Mouse (Mus musculus): ENCODE data around the gene Phb2. TPM values are rescaled to one million over a fixed set of nuclear protein-coding genes. Genes with fewer than 3 reads are reported as not detected.

Gene Phb2
- total and polyA plus RNA-seq, 2 experiments from 2014 or later = 200 to 271 TPM

GRCm38 (mm10) chr6:124750405-124750804 is 38.3 kb downstream of the Phb2 start:
- TF ChIP-seq CTCF (IDR thresholded peaks at IDR 0.05; ENCODE audit: low read depth) = no peak
- Histone ChIP-seq H3K27me3 (ENCODE audit: insufficient read depth, low read length) (no peaks in the 10 kb centered on the region), H3K4me2 (ENCODE audit: low read depth) (no peak overlapping the region), H3K4me3 (ENCODE audit: low read depth, low read length) (no peak overlapping the region), H3K9me3 (ENCODE audit: low read length) (no peaks in the 10 kb centered on the region), H3K36me3 (ENCODE audit: insufficient read depth) (peaks cover 33% of the 10 kb centered on the region), H3K9ac (no peak overlapping the region), H3K27ac (ENCODE audit: low read depth, low read length) (no peak overlapping the region), H3K4me1 (ENCODE audit: insufficient read depth) (peaks cover 13% of the 10 kb centered on the region)
- 86% methylated on average over 8 of the region's 8 CpGs for WGBS
- no peak for DNase-seq
- no peak for ATAC-seq

- ATAC-seq = no peak
- Histone ChIP-seq H3K4me3 (ENCODE audit: low read depth, low read length) (no peak overlapping the region), H3K9ac (no peak overlapping the region), H3K4me2 (ENCODE audit: low read depth) (no peak overlapping the region), H3K36me3 (ENCODE audit: insufficient read depth) (peaks cover 12% of the 10 kb centered on the region), H3K27me3 (ENCODE audit: insufficient read depth, low read length) (no peaks in the 10 kb centered on the region), H3K4me1 (ENCODE audit: insufficient read depth) (peaks cover 13% of the 10 kb centered on the region), H3K9me3 (ENCODE audit: low read length) (no peaks in the 10 kb centered on the region), H3K27ac (ENCODE audit: low read depth, low read length) (no peak overlapping the region)
- TF ChIP-seq CTCF (IDR thresholded peaks at IDR 0.05; ENCODE audit: low read depth) = no peak
- 97% methylated on average over 2 of the region's 2 CpGs for WGBS
- no peak for DNase-seq
Observed at GRCm38 (mm10) chr6:124753861-124754260, 41.7 kb downstream of the Phb2 start.

DNA sequence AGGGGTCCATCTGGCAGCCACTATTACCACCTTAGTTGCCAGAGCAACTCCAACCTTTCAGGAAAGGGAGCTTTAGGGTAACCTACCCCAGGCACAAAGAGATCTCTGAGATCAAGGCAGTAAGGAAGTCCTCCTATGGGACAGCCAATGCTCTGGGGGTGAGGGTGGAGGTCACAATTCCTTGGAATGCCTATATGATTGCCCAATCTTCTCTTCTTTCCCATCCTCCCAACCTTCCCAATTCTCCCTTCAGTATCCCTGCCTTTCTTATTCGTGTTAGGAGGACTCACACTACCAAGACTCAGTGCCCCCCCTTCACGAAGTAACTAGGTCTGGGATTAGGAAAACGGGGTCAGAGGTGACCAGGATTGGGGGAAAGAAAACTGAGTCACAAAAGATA is 43.2 kb downstream of the Phb2 start:
- DNase-seq = no peak

DNA sequence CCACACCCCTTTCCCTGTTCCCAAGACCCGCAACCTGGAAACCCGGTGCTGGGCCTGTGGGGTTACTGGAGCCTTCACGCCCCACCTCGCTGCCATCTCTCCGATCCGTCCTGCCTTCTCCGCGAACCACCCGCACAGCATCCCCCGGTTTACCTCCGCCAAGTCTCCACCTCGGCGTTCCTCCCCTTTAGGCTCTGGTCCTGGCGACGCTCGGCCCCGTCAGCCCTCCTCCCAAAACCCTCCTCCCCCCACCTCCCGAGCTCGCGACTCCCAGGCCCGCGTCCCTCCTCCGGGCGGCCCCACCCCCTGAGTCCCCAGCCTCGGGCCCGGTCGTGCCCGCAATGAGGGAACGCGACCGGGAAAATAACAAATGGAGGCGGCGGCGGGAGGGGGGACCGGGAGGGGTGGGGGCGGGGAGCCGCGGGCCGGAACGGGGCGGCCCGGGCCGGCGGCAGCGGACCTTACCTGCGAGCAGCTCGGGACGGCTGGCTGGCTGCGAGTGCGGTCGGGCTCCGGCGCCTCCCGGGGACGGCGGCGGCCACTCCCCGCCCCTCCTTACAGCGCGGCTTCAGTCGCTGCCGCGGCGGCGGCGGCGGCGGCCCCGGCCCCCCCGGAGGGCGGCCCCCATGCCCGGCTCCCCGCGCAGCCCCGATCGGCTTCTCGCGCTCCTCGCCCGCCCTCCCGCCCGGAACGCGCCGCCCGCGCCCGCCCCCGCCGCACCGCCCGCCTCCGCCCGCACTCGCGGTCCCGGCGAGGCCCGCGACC is 43.9 kb downstream of the Phb2 start, which contains the start of the genes Gm45234 and Atn1:
TSS of gene Gm45234 (minus strand) at position 191 of the 765 bp plus-strand sequence.
TSS of gene Atn1 (minus strand) at position 694 of the 765 bp plus-strand sequence.
- DNase-seq (peak; percentile 70), ATAC-seq (peak; percentile 55)
- TF ChIP-seq CTCF (IDR thresholded peaks at IDR 0.05; ENCODE audit: low read depth) = no peak
- peak within 1 kb of the TSS; percentile 62 for H3K4me2 ChIP-seq (ENCODE audit: low read depth)
- no peaks in the 10 kb centered on the region for H3K9me3 ChIP-seq (ENCODE audit: low read length)
- peaks cover 13% of the 10 kb centered on the region for H3K4me1 ChIP-seq (ENCODE audit: insufficient read depth)
- H3K36me3 ChIP-seq (ENCODE audit: insufficient read depth) = no peaks in the 10 kb centered on the region; the same call in 1 of the 2 replicates
- peak within 1 kb of the TSS; percentile 93 for H3K9ac ChIP-seq
- under 1% methylated on average over 79 of the region's 100 CpGs for whole genome bisulfite sequencing
- H3K27ac ChIP-seq (ENCODE audit: low read depth, low read length) = peak within 1 kb of the TSS; percentile 97
- peak within 1 kb of the TSS; percentile 98 for H3K4me3 ChIP-seq (ENCODE audit: low read depth, low read length)
- no peaks in the 10 kb centered on the region for H3K27me3 ChIP-seq (ENCODE audit: insufficient read depth, low read length)

More for the DNA sequence above, 43.2 kb downstream of the Phb2 start:
- H3K9ac ChIP-seq = peak overlapping the region; percentile 93
- H3K4me2 ChIP-seq (ENCODE audit: low read depth) = peak overlapping the region; percentile 62
- no peaks in the 10 kb centered on the region; the same call in 1 of the 2 replicates for H3K36me3 ChIP-seq (ENCODE audit: insufficient read depth)
- H3K9me3 ChIP-seq (ENCODE audit: low read length) = no peaks in the 10 kb centered on the region
- 0% methylated on average over 3 of the region's 3 CpGs for WGBS
- H3K27ac ChIP-seq (ENCODE audit: low read depth, low read length) = peak overlapping the region; percentile 97
- H3K4me3 ChIP-seq (ENCODE audit: low read depth, low read length) = peak overlapping the region; percentile 98
- TF ChIP-seq CTCF (IDR thresholded peaks at IDR 0.05; ENCODE audit: low read depth) = no peak
- no peaks in the 10 kb centered on the region for H3K27me3 ChIP-seq (ENCODE audit: insufficient read depth, low read length)
- no peak for ATAC-seq
- peaks cover 13% of the 10 kb centered on the region for H3K4me1 ChIP-seq (ENCODE audit: insufficient read depth)

- Histone ChIP-seq H3K36me3 (ENCODE audit: insufficient read depth) (no peaks in the 10 kb centered on the region; the same call in 1 of the 2 replicates), H3K9me3 (ENCODE audit: low read length) (no peaks in the 10 kb centered on the region), H3K9ac (peak overlapping the region; percentile 93), H3K27me3 (ENCODE audit: insufficient read depth, low read length) (no peaks in the 10 kb centered on the region), H3K4me3 (ENCODE audit: low read depth, low read length) (peak overlapping the region; percentile 98), H3K27ac (ENCODE audit: low read depth, low read length) (peak overlapping the region; percentile 97), H3K4me1 (ENCODE audit: insufficient read depth) (peaks cover 13% of the 10 kb centered on the region), H3K4me2 (ENCODE audit: low read depth) (peak overlapping the region; percentile 62)
- WGBS = under 1% methylated on average over 49 of the region's 54 CpGs
- DNase-seq = peak; percentile 82
- TF ChIP-seq CTCF (IDR thresholded peaks at IDR 0.05; ENCODE audit: low read depth) = 0 out of 2 replicates have a peak, but pooled peaks have one; percentile 3
- peak; percentile 76 for ATAC-seq
Observed at GRCm38 (mm10) chr6:124756652-124757350, 44.7 kb downstream of the Phb2 start.

GRCm38 (mm10) chr6:124757351-124757880 is 45.3 kb downstream of the Phb2 start:
- Histone ChIP-seq H3K9me3 (ENCODE audit: low read length) (no peaks in the 10 kb centered on the region), H3K4me1 (ENCODE audit: insufficient read depth) (peaks cover 13% of the 10 kb centered on the region), H3K27ac (ENCODE audit: low read depth, low read length) (peak overlapping the region; percentile 97), H3K36me3 (ENCODE audit: insufficient read depth) (no peaks in the 10 kb centered on the region; the same call in 1 of the 2 replicates), H3K27me3 (ENCODE audit: insufficient read depth, low read length) (no peaks in the 10 kb centered on the region), H3K4me3 (ENCODE audit: low read depth, low read length) (peak overlapping the region; percentile 98), H3K9ac (peak overlapping the region; percentile 93), H3K4me2 (ENCODE audit: low read depth) (peak overlapping the region; percentile 62)
- 2% methylated on average over 5 of the region's 5 CpGs for WGBS
- ATAC-seq (no peak), DNase-seq (peak; percentile 9)
- no peak for TF ChIP-seq CTCF (IDR thresholded peaks at IDR 0.05; ENCODE audit: low read depth)
